Mouse (Mus musculus) liver, embryonic 16.5 days (tissue): ENCODE data around the gene Gm2042. TPM values are rescaled to one million over a fixed set of nuclear protein-coding genes. Genes with fewer than 3 reads are reported as not detected.
A peak's percentile ranks its signal among the peaks of the same experiment; 100 is the strongest.
"Not testable (repeated sequence)": the region's sequence is repeated elsewhere in the genome, so short reads cannot be mapped to it uniquely, and the experiment has no call there.

Experiments used
- ATAC-seq: fragments of 200-750 bp; cut with Nextera tagmentation; 2 replicates; pipeline ENCODE4 v1.8.0; 2017; ENCODE audit warnings: low read depth, mild to moderate bottlenecking, moderate number of reproducible peaks, moderate library complexity
- H3K27ac ChIP-seq: fragments of 300-500 bp; sonication (generic); 2 replicates; pipeline ENCODE4 v1.5.1; 2014; ENCODE audit warnings: mild to moderate bottlenecking, low read length
- H3K27me3 ChIP-seq: fragments of 300-500 bp; sonication (generic); 2 replicates; pipeline ENCODE4 v1.6.1; 2014; ENCODE audit warnings: low read depth, low read length, mixed read lengths; ENCODE audit not compliant: control insufficient read depth, insufficient read depth
- H3K36me3 ChIP-seq: fragments of 300-500 bp; sonication (generic); 2 replicates; pipeline ENCODE4 v1.6.1; 2014; ENCODE audit warnings: mild to moderate bottlenecking; ENCODE audit not compliant: control insufficient read depth, insufficient read depth
- H3K4me1 ChIP-seq: fragments of 300-500 bp; sonication (generic); 2 replicates; pipeline ENCODE4 v1.6.1; 2014; ENCODE audit warnings: low read depth, low read length, mixed read lengths; ENCODE audit not compliant: control insufficient read depth
- H3K4me2 ChIP-seq: fragments of 300-500 bp; sonication (generic); 2 replicates; pipeline ENCODE4 v1.6.1; 2014; ENCODE audit warnings: low read depth, low read length, mixed read lengths
- H3K4me3 ChIP-seq: fragments of 300-500 bp; sonication (generic); 2 replicates; pipeline ENCODE4 v1.5.1; 2014; ENCODE audit warnings: low read depth, mild to moderate bottlenecking, low read length
- H3K9ac ChIP-seq: fragments of 300-500 bp; sonication (generic); 2 replicates; pipeline ENCODE4 v1.6.1; 2014; ENCODE audit warnings: low read depth, low read length
- H3K9me3 ChIP-seq: fragments of 300-500 bp; sonication (generic); replicated peaks from 2 replicates; pipeline ENCODE4 v1.6.1; 2016; ENCODE audit warnings: low read length; ENCODE audit not compliant: control insufficient read depth
- WGBS: fragments of 180-500 bp; shearing (Covaris S2); extraction: QIAGEN DNeasy Blood & Tissue Kit; methylation state at CpG from one replicate; pipeline ENCODE4 v1.1.7; 2014; ENCODE audit not compliant: insufficient replicate concordance; 5-methylcytosine and 5-hydroxymethylcytosine counted together
- polyA plus RNA-seq: library from polyadenylated mRNA; unstranded; fragments of >200 nt; fragmentation: Nextera tagmentation; extraction: Ambion mirVana; gene quantifications from 2 replicates; pipeline ENCODE4 v1.2.1, GENCODE M21; 2015

The Gm2042 gene
- not detected in 2 replicates for polyA plus RNA-seq

DNA sequence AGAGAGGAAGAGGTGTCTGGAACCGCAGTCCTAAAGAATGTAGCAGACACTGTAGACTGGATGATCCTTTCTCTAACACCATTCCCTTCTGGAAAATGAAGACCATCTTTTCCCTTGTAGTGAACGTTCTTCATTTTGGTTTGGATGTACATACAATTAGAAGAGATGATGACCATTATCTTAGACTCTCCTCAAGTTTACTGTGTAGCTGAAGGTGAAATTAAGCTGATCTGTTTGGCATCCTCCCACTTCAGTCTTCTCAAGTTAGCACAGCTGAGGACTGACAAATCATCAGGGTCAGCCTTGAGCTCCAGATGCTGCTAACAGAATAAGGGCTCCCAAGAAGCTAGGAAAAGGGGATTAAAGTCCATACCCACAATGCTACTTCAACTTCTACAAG lies at the start of gene Gm2042:
TSS of gene Gm2042 (plus strand) at position 301 of the 400 bp plus-strand sequence.
- H3K4me3 ChIP-seq, H3K27ac ChIP-seq, H3K9ac ChIP-seq, H3K4me2 ChIP-seq, H3K9me3 ChIP-seq, H3K36me3 ChIP-seq, H3K4me1 ChIP-seq, H3K27me3 ChIP-seq, ATAC-seq: not testable (repeated sequence)
- 54% methylated on average over 2 of the region's 2 CpGs for WGBS

DNA sequence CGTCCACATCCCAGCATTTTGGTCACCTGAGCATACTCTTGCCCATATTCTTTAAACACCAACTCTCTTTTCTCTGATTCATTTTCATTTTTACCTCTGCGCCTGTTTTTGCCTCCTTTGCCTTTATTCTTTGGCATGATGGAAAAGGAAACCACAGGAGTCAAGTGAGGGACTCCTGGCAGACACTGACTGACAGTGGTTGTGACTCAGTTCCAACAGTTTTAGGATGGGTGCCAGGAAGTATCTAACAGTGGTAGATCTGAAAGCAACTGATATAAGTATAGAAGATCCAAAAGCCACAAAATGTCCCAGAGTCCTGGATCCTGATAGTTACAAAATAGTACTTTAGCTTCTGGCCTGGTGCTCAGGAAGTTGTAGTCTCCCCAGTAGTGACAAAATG lies 34.2 kb upstream of the Gm2042 start, which contains the start of gene Gm2035:
TSS of gene Gm2035 (minus strand) at position 137 of the 400 bp plus-strand sequence.
- not testable (repeated sequence) for H3K9ac ChIP-seq, H3K27ac ChIP-seq
- 40% methylated on average over 2 of the region's 2 CpGs for WGBS

DNA sequence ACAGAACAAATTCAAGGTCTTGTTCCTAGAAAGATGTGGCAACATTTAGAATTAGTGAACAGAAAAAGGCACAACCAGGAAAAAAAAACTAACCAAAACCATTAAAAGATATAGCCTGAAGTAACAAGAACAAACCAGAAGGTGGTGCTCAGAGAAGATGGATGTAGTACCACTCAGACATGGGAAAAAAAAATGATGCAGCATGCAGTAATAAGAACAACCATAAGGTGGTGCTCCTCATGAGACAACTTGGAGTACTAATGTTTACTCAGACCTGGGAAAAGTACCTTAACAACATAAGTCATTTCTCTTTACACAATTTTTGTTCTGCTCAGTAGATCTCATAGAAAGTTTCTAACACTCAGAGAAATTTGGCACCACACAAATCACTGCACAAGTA lies 30.1 kb downstream of the Gm2042 start:
- not testable (repeated sequence) for H3K9me3 ChIP-seq, H3K4me1 ChIP-seq, ATAC-seq, H3K4me2 ChIP-seq, H3K9ac ChIP-seq, H3K36me3 ChIP-seq, H3K27ac ChIP-seq, H3K4me3 ChIP-seq, H3K27me3 ChIP-seq

More for the DNA sequence above, 34.2 kb upstream of the Gm2042 start, which contains the start of gene Gm2035:
- H3K36me3 ChIP-seq, H3K4me3 ChIP-seq, H3K27me3 ChIP-seq, H3K9me3 ChIP-seq, H3K4me2 ChIP-seq, H3K4me1 ChIP-seq, ATAC-seq: not testable (repeated sequence)

DNA sequence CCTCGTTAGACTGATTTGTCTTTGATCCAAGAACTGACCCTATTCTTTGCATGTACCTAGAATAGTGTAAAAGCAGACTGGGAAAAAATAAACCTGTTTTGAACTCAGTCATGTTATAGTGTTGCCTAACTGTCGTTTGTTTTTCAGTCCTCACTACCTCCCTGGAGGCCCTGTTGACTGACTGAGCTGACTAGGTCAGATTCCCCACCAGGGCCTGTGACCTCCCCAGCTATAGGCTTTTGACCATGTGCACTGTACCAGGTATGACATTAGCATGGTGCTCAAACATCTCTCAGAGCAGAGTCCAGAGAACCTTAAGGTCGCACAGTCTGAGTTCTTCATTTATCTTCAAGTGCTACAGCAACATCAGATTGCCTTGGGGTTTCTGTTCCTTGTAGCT lies 50.2 kb downstream of the Gm2042 start:
- not testable (repeated sequence) for H3K27ac ChIP-seq, H3K9me3 ChIP-seq, H3K36me3 ChIP-seq, H3K4me2 ChIP-seq, H3K4me1 ChIP-seq, H3K4me3 ChIP-seq, H3K9ac ChIP-seq, H3K27me3 ChIP-seq
- WGBS = 25% methylated on average over 3 of the region's 3 CpGs
- peak; percentile 39; the same call in 1 of the 2 replicates for ATAC-seq

Other genes with a start within 250 kb of the Gm2042 start
- not detected in 2 replicates for gene Gm21319, start 178.3 kb upstream of the Gm2042 start, polyA plus RNA-seq
- gene Gm21936, start 158.6 kb upstream of the Gm2042 start, polyA plus RNA-seq = not detected in 2 replicates
- 0.26 TPM in 1 of 2 replicates, not detected in the other for gene BB287469, start 137.5 kb upstream of the Gm2042 start, polyA plus RNA-seq
- not detected in 2 replicates for gene Gm2001, start 111.7 kb upstream of the Gm2042 start, polyA plus RNA-seq
- not detected in 2 replicates for gene Gm2016, start 80.0 kb upstream of the Gm2042 start, polyA plus RNA-seq
- gene Gm2022, start 58.7 kb upstream of the Gm2042 start, polyA plus RNA-seq = not detected in 2 replicates
- gene Gm2035, start 34.2 kb upstream of the Gm2042 start, polyA plus RNA-seq = not detected in 2 replicates
- not detected in 2 replicates for gene Gm2075, start 57.8 kb downstream of the Gm2042 start, polyA plus RNA-seq
- gene Gm6803, start 64.7 kb downstream of the Gm2042 start, polyA plus RNA-seq = not detected in 2 replicates
- gene Gm2056, start 72.9 kb downstream of the Gm2042 start, polyA plus RNA-seq = not detected in 2 replicates
- not detected in 2 replicates for gene Gm16368, start 129.6 kb downstream of the Gm2042 start, polyA plus RNA-seq
- not detected in 2 replicates for gene Gm10436, start 228.0 kb downstream of the Gm2042 start, polyA plus RNA-seq